Mouse (Mus musculus): ENCODE data around the gene 2310061I04Rik.

2310061I04Rik gene

DNA sequence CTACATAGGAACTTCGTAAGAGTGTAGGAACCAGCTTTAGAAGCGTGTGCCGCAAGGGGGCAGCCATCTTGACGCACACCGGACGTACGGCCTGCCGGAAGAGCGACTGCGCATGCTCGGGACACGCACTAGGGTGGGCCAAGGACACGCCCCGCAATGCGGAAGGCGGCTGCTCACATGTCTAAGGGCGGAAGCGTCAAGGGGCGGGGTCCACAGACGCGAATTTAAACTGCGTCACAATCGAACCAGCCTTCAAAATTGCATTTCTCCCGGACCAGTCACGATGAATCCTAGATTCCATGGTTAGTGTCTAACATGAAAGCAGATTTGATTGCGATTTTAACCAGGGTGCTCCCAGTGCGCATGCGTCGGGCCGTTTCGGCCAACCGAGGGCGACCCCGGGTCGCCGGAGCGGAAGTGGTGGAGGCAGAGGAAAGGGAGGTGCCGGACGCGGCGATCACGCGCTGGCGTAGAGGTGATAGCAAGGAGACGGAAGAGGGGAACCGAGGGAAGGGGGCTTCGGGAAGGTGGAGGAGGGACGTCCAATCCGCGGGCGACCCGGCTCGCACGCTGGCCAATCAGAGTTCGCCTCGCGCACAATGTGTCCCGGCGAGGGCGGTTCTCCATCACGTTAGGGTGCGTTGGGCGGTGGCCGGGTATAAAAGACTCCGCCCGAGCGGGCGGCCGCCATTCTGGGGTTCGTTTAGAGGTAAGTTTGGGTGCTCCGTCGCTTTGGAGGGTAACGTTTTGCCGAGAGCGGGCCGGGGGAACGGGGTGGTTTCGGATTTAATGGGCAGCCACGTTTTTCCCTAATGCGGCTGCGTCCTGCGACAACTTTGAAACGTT, 19.3 kb upstream of the 2310061I04Rik start, which contains the start of the genes Mrps18b and Ppp1r10:
Gene Mrps18b (minus strand): TSS at position 93 of the 846 bp plus-strand sequence.
Gene Ppp1r10 (plus strand): TSS at position 138 of the 846 bp plus-strand sequence.
- DNase-seq (ENCODE audit: low read depth) = peak; percentile 100

DNA sequence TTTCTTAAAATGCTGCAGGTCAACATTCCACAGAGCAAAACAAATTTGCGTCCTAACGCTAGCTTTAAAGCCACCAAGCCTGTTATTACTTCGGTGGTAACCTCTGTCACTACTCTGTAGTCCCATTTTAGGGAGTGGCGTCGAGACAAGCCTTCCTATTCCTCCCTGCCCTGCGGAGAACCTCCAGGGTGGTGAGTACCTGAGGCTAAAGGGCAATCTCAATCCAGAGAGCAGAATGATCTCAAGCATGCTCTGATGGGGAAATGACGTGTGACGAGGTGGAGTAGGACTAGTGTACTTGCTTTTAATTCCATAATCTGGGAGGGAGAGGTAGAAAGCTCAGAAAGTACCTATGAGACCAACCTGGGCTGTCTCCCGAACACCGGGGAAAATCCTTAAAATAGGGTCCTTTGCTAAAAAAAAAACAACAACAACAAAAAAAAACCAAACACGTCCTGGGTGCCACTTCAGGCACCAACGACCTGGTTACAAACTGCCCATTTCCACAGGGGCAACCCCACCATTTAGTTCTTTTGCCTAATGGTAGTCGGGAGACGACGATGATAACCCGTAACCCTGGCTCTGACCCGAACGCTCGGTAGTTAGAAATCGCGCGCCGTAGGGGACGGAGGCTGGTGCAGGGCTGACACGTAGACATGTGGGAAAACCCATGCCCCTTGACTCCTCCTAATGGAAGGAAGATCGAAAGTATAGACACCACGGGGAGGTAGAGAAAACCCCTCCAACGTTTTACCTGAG, 18.5 kb upstream of the 2310061I04Rik start:
- DNase-seq (ENCODE audit: low read depth) = peak; percentile 19

DNA sequence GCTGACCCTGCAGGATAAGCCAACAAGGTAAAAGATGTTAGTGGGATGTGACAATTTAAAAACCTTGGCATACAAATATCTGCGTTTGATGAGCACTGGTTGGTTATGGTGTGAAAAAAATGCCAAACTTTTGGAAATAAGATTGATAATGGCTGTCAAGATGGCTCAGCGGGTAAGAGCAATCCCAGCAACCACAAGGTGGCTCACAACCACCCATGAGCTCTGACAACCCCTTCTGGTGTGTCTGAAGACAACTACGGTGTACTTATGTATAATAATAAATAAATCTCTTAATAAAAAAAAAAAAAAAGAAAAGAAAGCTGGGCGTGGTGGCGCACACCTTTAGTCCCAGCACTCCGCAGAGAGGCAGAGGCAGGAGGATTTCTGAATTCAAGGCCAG, 17.7 kb upstream of the 2310061I04Rik start:
- peak; percentile 37 for DNase-seq (ENCODE audit: low read depth)

DNA sequence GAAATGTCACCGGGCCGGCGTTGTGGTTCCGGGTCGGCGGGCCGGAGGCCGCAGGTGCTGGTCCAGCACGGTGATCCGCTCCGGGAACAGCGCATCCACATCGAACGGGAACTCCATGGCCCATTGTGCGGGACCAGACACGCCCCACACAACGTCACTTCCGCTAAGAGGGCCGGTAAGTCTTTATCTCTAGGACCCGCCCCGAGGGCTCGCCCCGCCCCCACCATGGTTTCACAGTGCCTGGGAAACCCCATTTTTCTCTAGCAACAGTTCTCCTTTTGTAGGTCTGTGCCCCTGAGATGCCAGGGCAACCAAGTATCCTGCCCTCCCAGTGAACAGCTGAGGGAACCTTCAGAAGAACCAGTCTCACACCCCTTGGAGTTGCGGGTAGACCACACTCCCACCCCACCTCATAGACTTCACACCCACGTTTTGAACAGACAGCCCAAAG, 12.7 kb upstream of the 2310061I04Rik start, which contains the start of gene Atat1:
Gene Atat1 (minus strand): TSS at position 157 of the 451 bp plus-strand sequence.
- peak; percentile 98 for DNase-seq (ENCODE audit: low read depth)

DNA sequence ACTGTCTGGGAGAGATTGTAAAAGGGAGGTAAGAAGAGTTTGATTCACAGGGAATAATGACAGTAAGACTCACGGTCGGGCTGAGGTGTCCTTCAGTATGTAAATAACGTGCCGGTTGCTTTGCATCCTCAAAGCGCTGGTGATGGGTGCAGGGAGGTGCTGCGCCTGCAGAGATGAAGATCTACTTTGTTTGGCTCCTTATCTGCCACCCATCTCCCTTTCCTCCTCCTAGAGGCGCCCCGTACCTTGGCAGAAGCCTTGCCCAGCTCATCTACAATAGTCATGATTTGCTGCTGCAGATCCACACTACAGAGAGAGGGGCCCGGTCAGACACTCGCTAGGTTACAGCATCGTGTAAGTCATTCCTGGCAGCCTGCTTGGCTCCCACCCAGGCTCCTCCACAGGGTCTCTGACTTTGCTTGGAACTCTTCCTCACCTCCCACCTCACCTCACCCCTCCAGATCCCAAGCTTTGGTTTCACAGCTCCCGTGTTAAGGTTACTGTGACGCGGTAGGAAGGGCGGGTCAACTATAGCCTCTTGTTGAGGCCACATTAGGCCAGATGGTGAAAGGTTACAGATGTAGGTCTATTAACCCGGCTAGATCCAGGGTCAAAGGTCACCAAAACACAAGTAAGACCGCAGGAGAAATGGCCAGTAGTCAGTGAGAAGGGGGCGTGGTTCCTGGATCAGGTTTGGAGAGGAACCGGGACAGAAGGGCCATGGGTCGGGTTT, 12.1 kb upstream of the 2310061I04Rik start:
- DNase-seq (ENCODE audit: low read depth) = no peak

DNA sequence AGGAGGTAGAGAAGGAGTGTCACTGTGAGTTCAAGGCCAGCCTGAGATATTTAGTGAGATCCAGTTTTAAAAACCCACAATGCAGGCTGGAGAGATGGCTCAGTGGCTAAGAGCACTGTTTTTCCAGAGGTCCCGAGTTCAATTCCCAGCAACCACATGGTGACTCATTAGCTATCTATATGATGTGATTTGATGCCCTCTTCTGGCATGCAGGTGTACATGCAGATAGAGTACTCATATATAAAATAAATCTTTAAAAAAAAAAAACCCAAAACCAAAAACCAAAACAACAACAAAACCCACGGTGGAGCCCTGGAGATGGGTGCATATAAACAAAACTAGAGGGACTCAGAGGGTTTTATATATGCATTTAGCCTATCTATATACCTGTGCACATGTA, 10.4 kb upstream of the 2310061I04Rik start:
- DNase-seq (ENCODE audit: low read depth) = peak; percentile 55

DNA sequence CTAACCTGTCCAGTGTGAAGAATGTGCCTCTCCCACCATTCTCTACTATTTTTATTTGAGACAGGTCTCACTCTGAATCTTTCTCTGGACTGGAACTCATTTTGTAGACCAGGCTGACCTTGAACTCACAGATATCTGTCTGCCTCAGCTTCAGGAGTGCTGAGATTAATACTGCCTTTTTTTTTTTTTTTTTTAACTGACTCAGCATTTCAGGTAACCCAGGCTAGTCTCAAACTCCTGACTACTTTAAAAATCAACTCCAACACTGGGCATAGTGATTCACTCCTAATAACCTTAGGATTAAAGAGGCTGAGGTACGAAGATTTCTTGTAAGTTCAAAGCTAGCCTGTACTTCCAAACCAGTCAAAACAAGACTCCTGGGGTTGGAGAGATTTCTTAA, 8.4 kb upstream of the 2310061I04Rik start:
- DNase-seq (ENCODE audit: low read depth) = no peak

DNA sequence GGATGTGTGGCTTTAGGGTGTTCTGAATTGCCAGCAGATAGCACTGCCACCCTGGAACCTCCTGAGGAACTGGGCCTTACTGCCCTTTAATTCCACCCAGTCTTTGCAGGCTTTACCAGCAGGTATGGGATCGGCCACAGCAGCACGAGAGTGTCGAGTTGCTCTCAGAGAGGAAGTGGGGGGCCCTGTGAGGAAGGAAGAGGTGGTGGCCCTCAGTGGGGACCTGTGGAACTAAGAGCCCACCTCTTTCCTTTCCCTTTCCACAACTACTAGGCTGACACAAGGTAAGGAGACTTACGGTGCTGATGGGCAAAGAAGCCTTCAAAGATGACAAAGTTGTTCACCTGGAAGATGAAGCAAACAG, 6.7 kb upstream of the 2310061I04Rik start:
- DNase-seq (ENCODE audit: low read depth) = no peak

DNA sequence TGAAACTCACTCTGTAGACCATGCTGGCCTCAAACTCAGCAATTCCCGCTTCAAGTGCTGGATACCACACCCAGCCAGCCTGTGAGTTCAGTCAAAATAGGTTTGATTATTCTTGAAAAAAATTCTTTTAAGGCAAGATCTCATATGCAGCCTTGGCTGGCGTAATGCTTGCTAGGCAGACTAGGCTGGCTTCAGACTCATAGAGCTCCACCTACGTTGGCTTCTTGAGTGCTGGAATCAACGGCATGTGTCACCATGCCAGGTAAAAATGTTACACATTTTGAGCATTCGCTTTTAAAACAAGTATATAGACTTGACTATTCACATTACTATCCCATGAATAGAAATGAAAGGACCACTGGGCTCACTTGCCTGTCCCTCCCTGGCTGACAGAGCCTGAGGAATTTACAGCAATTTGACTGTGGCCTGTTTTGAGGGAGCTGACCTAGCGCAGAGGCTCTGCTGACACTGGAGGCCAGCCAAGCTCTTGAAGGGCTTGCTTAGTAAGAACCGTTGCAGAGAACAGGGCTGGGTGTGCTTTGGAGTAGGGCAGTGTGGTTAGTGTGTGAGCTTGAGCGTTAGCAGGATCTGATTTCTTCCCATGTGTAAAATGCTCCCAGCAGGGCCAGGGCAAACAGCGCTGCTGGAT, 6.2 kb upstream of the 2310061I04Rik start:
- peak; percentile 75 for DNase-seq (ENCODE audit: low read depth)

DNA sequence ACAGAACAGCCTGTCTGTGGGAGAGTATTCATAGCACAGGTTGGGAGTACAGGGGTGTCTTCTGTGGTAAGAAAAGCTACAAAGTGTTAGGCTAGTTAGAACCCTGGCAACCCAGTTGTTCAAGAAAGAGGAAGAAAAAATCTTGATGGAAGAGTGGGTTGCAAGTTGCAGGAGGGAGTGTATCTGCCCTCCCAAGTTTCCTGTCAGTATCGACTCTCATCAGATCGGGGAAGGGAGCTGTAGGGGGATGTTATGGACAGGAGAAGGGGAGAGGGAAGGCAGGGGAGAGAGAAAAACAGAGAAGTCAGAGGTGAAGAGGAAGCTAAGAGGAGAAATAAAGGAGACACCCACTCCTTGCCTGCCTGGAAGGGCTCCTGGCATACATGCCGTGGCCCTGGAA, 3.4 kb upstream of the 2310061I04Rik start:
- DNase-seq (ENCODE audit: low read depth) = no peak

DNA sequence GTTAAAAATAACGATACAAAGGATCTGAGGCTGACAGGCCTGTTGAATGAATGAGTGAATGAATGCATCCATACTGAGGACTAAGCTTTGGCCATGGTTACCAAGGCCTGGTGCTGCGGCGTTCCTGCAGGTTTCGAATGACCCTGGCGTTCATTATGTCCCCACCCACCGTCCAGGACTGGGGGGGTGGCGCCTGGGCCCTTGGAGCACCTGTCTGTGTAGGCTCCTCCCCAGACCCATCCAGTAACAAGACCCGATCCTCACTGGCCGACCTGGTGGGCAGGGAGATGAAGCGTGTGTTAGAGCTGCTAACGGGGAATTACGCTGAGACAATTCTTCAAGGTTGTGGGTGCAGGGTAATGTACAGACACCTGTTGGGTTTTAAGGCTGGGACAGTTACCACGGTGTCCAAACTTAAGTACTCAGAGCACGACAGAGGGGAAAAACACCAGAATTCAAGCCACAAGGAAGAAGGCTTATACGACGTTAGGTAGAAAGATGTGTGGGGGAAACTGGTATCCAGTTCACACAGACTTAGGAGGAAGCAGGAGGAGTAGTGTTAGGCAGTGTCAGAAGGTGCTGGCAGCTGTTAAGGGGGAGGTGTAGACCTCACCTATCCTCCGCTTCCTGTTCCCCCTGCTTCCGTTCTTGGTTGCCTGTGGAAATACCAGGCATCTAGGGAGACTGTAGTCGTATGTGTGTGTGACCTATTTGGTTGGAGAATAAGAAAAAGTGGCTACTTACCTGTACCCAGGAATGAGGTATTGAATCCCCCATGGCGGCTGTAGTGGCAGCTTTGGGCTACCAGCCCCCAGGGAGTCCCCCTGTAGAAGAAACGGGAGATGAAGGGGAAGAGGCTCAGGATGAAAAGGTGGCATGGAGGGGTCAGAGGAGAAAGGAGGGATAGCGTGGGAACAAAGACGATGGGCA, 678 bp upstream of the 2310061I04Rik start:
- DNase-seq (ENCODE audit: low read depth) = no peak

DNA sequence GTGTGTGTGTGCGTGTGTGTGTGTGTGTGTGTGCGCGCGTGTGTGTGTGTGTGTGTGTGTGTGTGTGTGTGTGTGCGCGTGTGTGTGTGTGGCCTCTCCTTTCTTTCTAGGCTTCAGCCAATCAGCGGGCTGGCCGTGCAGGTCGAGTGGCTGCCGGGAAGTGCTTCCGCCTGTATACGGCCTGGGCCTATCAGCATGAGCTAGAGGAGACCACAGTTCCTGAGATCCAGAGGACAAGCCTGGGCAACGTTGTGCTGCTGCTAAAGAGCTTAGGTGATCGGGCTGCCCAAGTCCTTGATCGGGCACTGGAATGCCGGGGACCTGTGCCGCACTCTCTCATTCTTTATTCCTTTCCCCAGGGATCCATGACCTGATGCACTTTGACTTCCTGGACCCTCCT, 9.5 kb downstream of the 2310061I04Rik start:
- DNase-seq (ENCODE audit: low read depth) = no peak

DNA sequence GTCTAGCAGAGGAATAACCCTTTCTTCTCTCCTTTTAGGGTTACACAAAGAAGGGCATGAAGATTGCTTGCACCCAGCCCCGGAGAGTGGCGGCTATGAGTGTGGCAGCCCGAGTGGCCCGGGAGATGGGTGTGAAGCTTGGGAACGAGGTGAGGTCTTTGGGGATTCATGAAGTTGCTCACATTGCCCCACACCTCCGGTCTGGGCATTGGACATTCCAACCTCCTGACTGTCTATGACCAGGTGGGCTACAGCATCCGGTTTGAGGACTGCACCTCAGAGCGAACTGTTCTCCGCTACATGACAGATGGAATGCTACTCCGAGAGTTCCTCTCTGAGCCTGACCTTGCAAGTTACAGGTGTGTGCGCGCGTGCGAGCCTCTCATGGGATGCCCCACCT, 13.5 kb downstream of the 2310061I04Rik start:
- DNase-seq (ENCODE audit: low read depth) = no peak

DNA sequence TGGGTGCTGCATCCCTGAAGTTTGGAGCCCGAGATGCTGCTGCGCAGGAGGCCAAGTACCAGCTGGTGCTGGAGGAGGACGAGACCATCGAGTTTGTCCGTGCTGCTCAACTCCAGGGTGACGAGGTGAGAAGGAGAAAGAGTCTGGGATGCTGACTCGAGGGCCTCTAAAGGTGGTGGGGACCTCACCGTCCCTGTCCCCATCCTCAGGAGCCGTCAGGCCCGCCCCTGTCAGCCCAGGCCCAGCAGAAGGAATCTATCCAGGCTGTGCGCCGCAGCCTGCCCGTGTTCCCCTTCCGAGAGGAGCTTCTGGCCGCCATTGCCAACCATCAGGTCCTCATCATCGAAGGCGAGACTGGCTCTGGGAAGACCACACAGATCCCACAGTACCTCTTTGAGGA, 14.3 kb downstream of the 2310061I04Rik start:
- DNase-seq (ENCODE audit: low read depth) = no peak

DNA sequence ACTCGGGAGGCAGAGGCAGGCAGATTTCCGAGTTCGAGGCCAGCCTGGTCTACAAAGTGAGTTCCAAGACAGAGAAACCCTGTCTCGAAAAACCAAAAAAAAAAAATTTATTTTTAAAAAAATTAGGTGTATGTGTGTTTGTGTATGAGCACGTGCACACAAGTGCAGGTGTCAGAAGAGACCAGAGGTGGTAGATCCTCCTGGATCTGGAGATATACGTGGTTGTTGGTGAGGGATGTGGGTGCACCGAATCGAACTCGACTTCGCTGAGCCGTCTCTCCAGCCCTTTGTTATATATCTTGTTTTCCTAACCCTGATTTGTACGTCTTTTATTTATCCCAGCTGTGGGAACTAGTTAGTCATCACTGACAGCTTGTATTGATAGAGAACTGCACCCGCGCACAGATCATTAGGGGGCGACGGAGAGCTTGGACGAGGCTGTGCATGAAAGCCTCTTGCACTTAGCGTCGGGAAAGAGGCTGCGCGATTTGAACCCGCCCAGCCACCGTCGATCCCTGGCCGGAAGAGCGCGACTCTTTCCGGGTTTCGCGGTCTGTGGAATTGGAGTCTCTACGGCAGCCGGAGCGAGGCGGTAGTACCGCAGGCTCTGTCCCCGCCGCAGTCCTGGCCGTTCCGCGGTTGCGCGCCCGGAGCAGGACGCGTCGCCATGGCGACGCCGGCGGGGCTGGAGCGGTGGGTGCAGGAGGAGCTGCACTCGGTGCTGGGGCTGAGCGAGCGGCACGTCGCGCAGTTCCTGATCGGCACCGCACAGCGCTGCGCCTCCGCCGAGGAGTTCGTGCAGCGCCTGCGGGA, 17.8 kb downstream of the 2310061I04Rik start, which contains the start of gene Dhx16:
Gene Dhx16 (plus strand): TSS at position 575 of the 813 bp plus-strand sequence.
- peak; percentile 99 for DNase-seq (ENCODE audit: low read depth)

DNA sequence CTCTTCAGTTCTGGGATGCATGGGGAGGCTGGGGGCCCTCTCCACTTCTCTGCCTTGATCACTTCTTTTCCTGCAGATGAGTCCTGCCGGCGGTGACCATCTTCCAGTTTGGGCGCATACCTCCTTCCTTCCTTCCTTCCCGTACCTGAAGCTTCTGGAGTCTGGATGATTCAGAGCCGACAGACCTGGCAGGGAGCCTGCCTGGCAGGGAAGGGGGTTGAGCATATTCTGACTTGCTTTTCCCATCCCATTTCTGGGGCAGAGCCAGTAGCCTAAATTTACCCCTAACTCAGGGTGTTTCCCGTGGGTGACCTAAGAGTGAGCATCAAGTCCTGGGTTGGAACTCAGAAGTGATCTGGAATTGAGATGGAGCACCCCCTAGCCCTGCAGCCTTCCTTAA, 22.5 kb downstream of the 2310061I04Rik start:
- DNase-seq (ENCODE audit: low read depth) = peak; percentile 70

DNA sequence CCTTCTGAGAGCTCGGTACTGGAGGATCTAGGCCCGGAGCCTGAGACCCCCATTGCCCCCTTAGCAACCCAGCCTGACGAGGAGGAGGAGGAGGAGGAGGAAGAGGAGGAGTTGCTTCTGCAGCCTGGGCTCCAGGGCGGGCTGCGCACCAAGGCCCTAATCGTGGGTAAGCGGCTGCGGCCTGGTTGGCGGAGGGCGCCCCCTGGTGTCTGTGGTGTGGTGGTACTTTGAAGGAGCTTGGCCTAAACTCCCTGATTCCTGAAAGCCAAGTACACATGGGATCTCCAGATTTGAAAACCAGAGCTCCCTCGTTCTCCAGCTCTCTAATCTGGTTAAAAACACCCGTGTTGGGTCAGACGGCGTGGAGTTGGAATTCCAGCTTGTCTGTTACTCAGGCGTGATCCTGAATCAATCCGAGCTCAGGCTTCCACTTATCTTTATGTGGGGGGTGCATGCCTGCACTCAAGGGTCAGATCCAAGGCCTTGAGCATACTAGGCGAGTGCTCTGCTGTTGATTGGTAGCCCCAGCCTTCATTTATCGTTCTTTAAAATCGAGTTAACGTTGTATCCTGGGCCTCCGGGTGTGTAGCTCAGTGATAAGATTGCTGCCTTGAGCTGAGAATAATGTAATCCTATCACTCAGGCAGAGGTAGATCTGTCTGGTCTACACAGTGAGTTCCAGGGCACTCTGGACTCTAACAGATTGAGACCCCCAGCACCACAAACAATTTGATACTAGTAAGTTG, 23.3 kb downstream of the 2310061I04Rik start:
- peak; percentile 95 for DNase-seq (ENCODE audit: low read depth)

DNA sequence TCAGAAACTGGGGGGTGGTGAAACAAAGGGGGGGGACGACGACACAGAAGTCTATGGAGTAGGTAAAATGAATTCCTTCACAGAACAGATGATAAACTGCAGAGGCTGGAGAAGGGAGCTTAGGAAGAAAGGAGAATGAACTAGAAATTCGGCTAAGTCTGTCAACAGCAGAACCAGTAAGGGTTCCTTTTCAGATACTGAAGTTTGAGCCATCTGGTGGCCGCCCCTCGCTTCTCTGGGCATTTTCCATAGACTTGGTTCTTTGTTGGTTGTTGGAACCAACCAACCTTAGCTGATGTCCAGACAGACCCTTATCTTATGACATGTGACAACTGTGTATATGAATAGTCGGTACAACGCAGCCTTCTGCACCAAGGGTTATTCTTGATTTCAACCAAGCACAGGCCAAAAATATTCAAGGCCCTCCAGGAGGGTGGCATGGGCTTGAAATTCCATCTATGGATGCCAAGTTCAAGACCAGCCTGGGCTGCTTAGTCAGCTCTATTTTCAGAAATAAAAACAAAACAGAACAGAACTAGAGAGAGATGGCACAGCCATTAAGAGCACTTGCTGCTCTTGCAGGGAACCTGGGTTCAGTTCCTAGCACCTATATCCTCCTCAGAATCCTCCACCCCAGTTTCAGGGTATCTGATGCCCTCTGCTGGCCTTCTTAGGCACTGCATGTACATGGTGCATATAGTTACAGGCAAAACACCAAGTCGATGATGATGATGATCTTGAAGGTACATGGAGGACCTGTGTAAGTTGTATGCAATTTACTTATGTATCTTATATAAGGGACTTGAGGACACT, 26.1 kb downstream of the 2310061I04Rik start:
- peak; percentile 67 for DNase-seq (ENCODE audit: low read depth)

Data from NIH3T3 (cell line).